Mouse (Mus musculus): Measurements from ENCODE around the gene Cluap1. TPM values are rescaled to one million over a fixed set of nuclear protein-coding genes. Genes with fewer than 3 reads are reported as not detected.

Gene Cluap1
- polyA plus RNA-seq, 1 experiment from 2014 or later = 10.8 TPM

DNA sequence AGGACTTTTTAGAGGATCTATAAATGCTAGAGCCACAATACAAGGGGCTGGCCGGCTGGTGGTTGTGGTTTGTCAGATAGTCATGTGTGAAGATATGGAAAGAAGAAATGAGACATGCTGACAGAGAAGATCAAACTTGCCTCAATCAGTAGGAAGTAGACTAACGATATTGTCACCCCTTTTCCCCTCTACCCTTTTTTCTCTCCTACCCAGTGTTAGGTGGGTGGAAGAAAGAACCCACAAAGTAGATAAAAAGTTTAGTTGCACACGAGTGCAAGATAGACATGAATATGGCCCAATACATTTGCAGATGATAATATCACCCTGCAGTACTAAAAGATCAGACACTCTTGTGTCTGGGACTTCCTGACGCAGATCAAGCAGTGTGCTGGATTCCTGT, 79.8 kb downstream of the Cluap1 start:
- ATAC-seq (ENCODE audit: low read depth) (no peak), DNase-seq (no peak)
- 40% methylated on average over 4 of the region's 4 CpGs for WGBS (ENCODE audit: insufficient replicate concordance)
- H3K27ac ChIP-seq = no peak overlapping the region
- peaks cover 98% of the 10 kb centered on the region for H3K36me3 ChIP-seq
- no peaks in the 10 kb centered on the region for H3K9me3 ChIP-seq (replicated peaks)
- no peaks in the 10 kb centered on the region for H3K27me3 ChIP-seq
- H3K4me1 ChIP-seq (replicated peaks) = no peaks in the 10 kb centered on the region
- no peak overlapping the region for H3K9ac ChIP-seq
- no peak overlapping the region for H3K4me3 ChIP-seq (replicated peaks)
- H3K4me2 ChIP-seq = no peak overlapping the region

Small RNA genes lying within 50 kb of the gene (microRNA-seq; reads per million reads assigned to microRNA genes)
- gene Gm23493 = not detected

Other genes starting within 250 kb of the Cluap1 start
- gene Mefv, start 190.7 kb upstream of the Cluap1 start, polyA plus RNA-seq (2015; fragmentation: Nextera tagmentation; extraction: Ambion mirVana) = 0.14 TPM in 1 of 2 replicates, not detected in the other
- gene Zfp263, start 164.7 kb upstream of the Cluap1 start, polyA plus RNA-seq (2015; fragmentation: Nextera tagmentation; extraction: Ambion mirVana) = 13.7 and 15.3 TPM in 2 replicates
- not detected in 2 replicates for gene Olfr15, start 77.9 kb upstream of the Cluap1 start, polyA plus RNA-seq (2015; fragmentation: Nextera tagmentation; extraction: Ambion mirVana)
- gene Zfp174, start 61.5 kb upstream of the Cluap1 start, polyA plus RNA-seq (2015; fragmentation: Nextera tagmentation; extraction: Ambion mirVana) = 0.13 and 0.27 TPM in 2 replicates
- 22.9 and 25.3 TPM in 2 replicates for gene Naa60, start 36.4 kb upstream of the Cluap1 start, polyA plus RNA-seq (2015; fragmentation: Nextera tagmentation; extraction: Ambion mirVana)
- gene Zfp597, start 24.2 kb upstream of the Cluap1 start, polyA plus RNA-seq (2015; fragmentation: Nextera tagmentation; extraction: Ambion mirVana) = 2.3 and 2.7 TPM in 2 replicates
- gene Gm20695, start 24.2 kb upstream of the Cluap1 start, polyA plus RNA-seq (2015; fragmentation: Nextera tagmentation; extraction: Ambion mirVana) = 0.47 and 1.2 TPM in 2 replicates
- 2.8 and 4.2 TPM in 2 replicates for gene 1700037C18Rik, start 112 bp upstream of the Cluap1 start, polyA plus RNA-seq (2015; fragmentation: Nextera tagmentation; extraction: Ambion mirVana)
- 0.28 and 0.31 TPM in 2 replicates for gene Nlrc3, start 67.8 kb downstream of the Cluap1 start, polyA plus RNA-seq (2015; fragmentation: Nextera tagmentation; extraction: Ambion mirVana)
- 6.2 and 8.1 TPM in 2 replicates for gene Slx4, start 95.0 kb downstream of the Cluap1 start, polyA plus RNA-seq (2015; fragmentation: Nextera tagmentation; extraction: Ambion mirVana)
- 0.95 and 1.6 TPM in 2 replicates for gene Dnase1, start 128.1 kb downstream of the Cluap1 start, polyA plus RNA-seq (2015; fragmentation: Nextera tagmentation; extraction: Ambion mirVana)
- 85.0 and 97.2 TPM in 2 replicates for gene Trap1, start 169.0 kb downstream of the Cluap1 start, polyA plus RNA-seq (2015; fragmentation: Nextera tagmentation; extraction: Ambion mirVana)

Data from liver, embryonic 13.5 days (tissue).